Mouse (Mus musculus) testis, adult 2 months (tissue): ENCODE data around the gene Prss53.

ENCODE experiments used
- CTCF ChIP-seq: fragments of 200-500 bp; IDR thresholded peaks from 2 replicates; pipeline ENCODE4 v1.5.1; 2012; ENCODE audit warnings: low read depth, mild to moderate bottlenecking, inconsistent platforms, low read length, moderate library complexity; ENCODE audit not compliant: control insufficient read depth, insufficient read depth, insufficient replicate concordance
- POLR2A ChIP-seq: fragments of 200-500 bp; IDR thresholded peaks from 2 replicates; pipeline ENCODE4 v1.6.1; 2012; ENCODE audit warnings: low read depth, mild to moderate bottlenecking, inconsistent platforms, low read length, moderate library complexity; ENCODE audit not compliant: control insufficient read depth

DNA sequence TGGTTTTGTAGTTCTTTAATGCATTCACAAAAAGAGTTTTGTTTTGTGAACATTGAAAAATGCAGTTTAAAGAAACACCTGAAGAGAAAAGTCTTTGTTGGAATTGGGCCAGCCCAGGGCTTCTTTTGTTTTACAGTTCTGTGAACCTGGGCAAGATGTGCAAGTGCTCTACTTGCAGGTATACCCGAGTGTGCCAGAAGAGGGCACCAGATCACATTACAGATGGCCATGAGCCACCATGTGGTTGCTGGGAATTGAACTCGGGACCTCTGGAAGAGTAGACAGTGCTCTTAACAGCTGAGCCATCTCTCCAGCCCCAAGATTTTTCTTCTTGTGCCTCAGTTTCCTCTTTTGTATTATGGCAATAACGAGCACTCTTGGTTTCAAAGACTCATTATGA, 27.4 kb upstream of the Prss53 start:
- TF ChIP-seq CTCF (no peak), POLR2A (no peak)
